Mouse (Mus musculus): ENCODE results near the gene Cel.

DNA sequence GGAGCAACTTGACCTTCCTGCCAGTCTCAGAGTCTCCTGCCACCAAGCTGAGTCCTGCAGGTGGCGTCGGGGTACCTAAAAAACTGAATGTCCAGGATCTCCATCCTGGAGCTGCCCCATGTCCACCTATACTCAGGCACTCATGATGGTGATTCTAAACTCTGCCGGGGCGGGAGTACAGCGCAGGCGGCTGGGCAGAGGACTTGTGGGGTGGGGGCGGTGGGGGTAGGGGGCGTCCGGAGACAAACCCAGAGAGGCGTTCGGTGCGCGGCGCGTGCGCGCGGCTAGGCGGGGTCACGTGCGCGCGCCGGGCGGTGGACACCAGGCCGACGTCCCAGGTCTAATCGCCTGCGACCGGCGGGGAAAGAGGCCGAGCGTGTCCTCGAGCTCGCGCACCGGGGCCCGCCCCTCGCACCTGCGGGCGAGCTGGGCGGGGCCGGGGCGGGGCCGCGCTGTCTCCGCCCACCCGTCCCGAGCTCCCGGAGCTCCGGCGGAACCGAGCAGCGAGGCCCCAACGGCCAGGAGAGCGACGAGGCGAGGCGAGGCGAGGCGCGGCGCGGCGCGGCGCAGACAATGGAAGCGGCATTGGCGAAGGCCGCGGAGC is 50.3 kb downstream of the Cel start, which contains the start of gene Ralgds:
- no peak for TF ChIP-seq EP300 (IDR thresholded peaks at IDR 0.05; ENCODE audit: low read depth)
- no peak for TF ChIP-seq CTCF (IDR thresholded peaks at IDR 0.05; ENCODE audit: low read depth)
